Mouse (Mus musculus) limb, embryonic 11.5 days (tissue): ENCODE measurements around the gene Gpalpp1. TPM values are rescaled to one million over a fixed set of nuclear protein-coding genes. Genes with fewer than 3 reads are reported as not detected.

Experiments
- ATAC-seq: fragments of 200-750 bp; cut with Nextera tagmentation; 2 replicates; pipeline ENCODE4 v1.8.0; 2017; ENCODE audit warnings: low read depth; ENCODE audit not compliant: insufficient number of reproducible peaks, low FRiP score, low TSS enrichment
- DNase-seq: peaks from one replicate; pipeline ENCODE4 v3.0.0-alpha.2; 2015; ENCODE audit warnings: low spot score
- H3K27ac ChIP-seq: fragments of 300-500 bp; sonication (generic); replicated peaks from 2 replicates; pipeline ENCODE4 v1.5.1; 2014; ENCODE audit warnings: low read depth, mild to moderate bottlenecking, low read length
- H3K27me3 ChIP-seq: fragments of 300-500 bp; sonication (generic); 2 replicates; pipeline ENCODE4 v1.6.1; 2014; ENCODE audit warnings: mild to moderate bottlenecking, low read length, mixed read lengths; ENCODE audit not compliant: control insufficient read depth, insufficient read depth
- H3K36me3 ChIP-seq: fragments of 300-500 bp; sonication (generic); 2 replicates; pipeline ENCODE4 v1.6.1; 2014; ENCODE audit warnings: mild to moderate bottlenecking, low read length, moderate library complexity, mixed read lengths; ENCODE audit not compliant: control insufficient read depth, insufficient read depth
- H3K4me1 ChIP-seq: fragments of 300-500 bp; sonication (generic); 2 replicates; pipeline ENCODE4 v1.6.1; 2014; ENCODE audit warnings: low read length, mixed read lengths; ENCODE audit not compliant: control insufficient read depth, insufficient read depth
- H3K4me2 ChIP-seq: fragments of 300-500 bp; sonication (generic); 2 replicates; pipeline ENCODE4 v1.6.1; 2014; ENCODE audit warnings: low read depth, mild to moderate bottlenecking, moderate library complexity; ENCODE audit not compliant: severe bottlenecking
- H3K4me3 ChIP-seq: fragments of 300-500 bp; sonication (generic); 2 replicates; pipeline ENCODE4 v1.5.1; 2014; ENCODE audit warnings: low read depth, low read length
- H3K9ac ChIP-seq: fragments of 300-500 bp; sonication (generic); 2 replicates; pipeline ENCODE4 v1.6.1; 2014; ENCODE audit warnings: mild to moderate bottlenecking, low read length
- H3K9me3 ChIP-seq: fragments of 300-500 bp; sonication (generic); 2 replicates; pipeline ENCODE4 v1.6.1; 2016; ENCODE audit warnings: low read length; ENCODE audit not compliant: control insufficient read depth
- WGBS: fragments of 180-500 bp; shearing (Covaris S2); extraction: QIAGEN DNeasy Blood & Tissue Kit; methylation state at CpG from one replicate; pipeline ENCODE4 v1.1.7; 2014; 5-methylcytosine and 5-hydroxymethylcytosine counted together
- polyA plus RNA-seq: library from polyadenylated mRNA; unstranded; fragments of >200 nt; fragmentation: Nextera tagmentation; extraction: Ambion mirVana; gene quantifications from 2 replicates; pipeline ENCODE4 v1.2.1, GENCODE M21; 2014

Gene Gpalpp1
- 15.0 and 19.4 TPM in 2 replicates for polyA plus RNA-seq

DNA sequence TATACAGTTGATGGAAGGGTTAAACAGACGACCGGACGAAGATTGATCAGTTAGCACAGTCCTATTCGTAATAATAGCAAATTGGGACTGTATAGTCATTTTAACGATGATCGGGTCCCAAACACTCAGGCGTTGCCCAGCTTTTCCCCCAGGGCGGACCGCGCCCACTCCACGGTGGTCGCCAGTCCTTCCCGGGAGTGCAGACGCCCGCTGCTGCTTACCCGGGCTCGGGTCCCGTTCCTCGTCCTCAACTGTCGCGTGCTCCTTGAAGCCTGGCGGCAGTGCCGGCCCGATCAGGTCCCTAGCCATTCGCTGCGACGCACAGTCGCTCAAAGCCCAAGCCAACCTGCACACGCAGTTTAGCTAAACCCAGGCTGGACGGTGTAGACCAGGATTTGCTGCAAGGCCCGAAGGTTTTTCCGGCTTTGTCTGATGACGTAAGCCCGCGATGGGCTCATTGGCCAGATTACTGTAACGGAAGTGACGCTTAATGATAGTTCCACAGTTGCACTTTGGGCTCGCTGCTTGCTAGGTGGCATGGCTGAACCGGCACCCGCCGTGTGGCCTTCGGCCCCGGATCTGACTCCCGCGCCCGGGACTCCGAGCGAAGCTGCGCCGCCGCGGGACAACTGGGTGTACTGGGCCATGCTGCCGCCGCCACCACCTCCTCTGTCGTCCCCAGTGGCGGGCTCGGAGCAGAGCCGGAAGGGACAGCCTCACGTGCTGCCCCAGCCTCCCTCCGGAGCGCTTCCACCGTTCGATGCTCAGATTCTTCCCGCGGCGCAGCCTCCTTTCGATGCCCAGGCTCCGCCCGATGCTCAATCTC lies at the start of gene Gpalpp1, which contains the start of gene Nufip1:
TSS of gene Gpalpp1 (minus strand) at position 365 of the 826 bp plus-strand sequence.
TSS of gene Nufip1 (plus strand) at position 496 of the 826 bp plus-strand sequence.
- peak; percentile 98 for ATAC-seq
- WGBS, result under 1% methylated on average over 69 of the region's 69 CpGs
- H3K9me3 ChIP-seq, result no peaks in the 10 kb centered on the region

DNA sequence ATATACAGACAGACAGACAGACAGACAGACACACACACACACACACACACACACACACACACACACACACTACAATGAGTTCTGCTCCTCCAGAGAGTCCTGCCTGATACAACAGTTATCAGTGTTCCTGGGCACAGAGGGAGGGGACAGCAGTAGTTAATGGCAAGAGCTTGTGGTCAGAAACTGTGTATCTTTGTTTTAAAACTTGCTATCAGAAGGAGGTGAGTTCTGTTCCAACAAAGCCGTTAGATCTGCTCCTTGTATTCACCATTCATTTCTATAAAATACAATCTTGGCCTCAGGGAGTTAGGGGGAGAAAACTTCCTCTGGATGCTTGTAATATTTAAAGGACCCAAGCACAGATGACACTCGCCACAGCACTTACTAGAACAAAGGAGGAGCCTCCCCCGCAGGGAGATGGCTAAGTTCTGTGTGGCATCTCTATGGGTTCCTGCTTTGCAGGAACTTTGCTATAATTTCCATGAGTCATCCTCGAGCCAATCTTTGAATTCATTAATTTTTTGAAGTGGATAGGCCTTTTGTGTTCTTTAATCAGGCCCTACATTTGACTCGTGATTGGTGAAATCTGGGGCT lies 47.7 kb upstream of the Gpalpp1 start:
- no peaks in the 10 kb centered on the region for H3K36me3 ChIP-seq
- ATAC-seq, result no peak
- no peaks in the 10 kb centered on the region for H3K27me3 ChIP-seq
- H3K27ac ChIP-seq, result no peak overlapping the region
- H3K9me3 ChIP-seq, result no peaks in the 10 kb centered on the region
- H3K9ac ChIP-seq, result no peak overlapping the region
- H3K4me3 ChIP-seq, result no peak overlapping the region
- H3K4me1 ChIP-seq, result 0 out of 2 replicates have a peak, but pooled peaks cover 2% of the 10 kb centered on the region
- DNase-seq, result no peak
- no peak overlapping the region for H3K4me2 ChIP-seq
- WGBS, result 72% methylated on average over 5 of the region's 5 CpGs

More for the DNA sequence above, at the start of gene Gpalpp1, which contains the start of gene Nufip1:
- H3K36me3 ChIP-seq, result peaks cover 8% of the 10 kb centered on the region
- peak within 1 kb of the TSS; percentile 70 for H3K4me2 ChIP-seq
- H3K4me1 ChIP-seq, result peaks cover 7% of the 10 kb centered on the region; the same call in 1 of the 2 replicates
- H3K9ac ChIP-seq, result peak within 1 kb of the TSS; percentile 83
- no peaks in the 10 kb centered on the region for H3K27me3 ChIP-seq
- peak within 1 kb of the TSS; percentile 55; the same call in 1 of the 2 replicates for H3K27ac ChIP-seq
- DNase-seq, result peak; percentile 93
- peak within 1 kb of the TSS; percentile 97 for H3K4me3 ChIP-seq

DNA sequence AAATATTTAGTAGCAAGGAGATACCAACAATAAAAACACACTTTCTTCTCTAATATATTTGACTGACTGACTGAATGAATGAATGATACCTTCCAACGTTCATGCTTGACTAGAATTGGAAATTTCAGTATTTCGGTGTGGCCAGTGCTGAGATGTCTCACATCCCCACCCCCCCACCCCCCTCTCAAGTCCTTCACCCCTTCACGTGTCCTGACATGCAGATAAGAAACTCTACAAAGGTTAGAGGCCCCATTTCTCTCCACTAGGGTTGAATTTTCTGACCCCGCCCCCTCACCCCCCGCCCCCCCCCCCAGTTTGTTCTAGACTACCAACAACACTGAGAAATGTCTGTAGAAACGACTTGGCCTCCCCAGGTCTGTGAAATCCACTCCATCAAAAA lies 43.3 kb upstream of the Gpalpp1 start:
- 22% methylated on average over 6 of the region's 6 CpGs for WGBS
- H3K27me3 ChIP-seq, result no peaks in the 10 kb centered on the region
- H3K4me3 ChIP-seq, result no peak overlapping the region
- ATAC-seq, result no peak
- no peak overlapping the region for H3K4me2 ChIP-seq
- H3K4me1 ChIP-seq, result peaks cover 5% of the 10 kb centered on the region; the same call in 1 of the 2 replicates
- no peaks in the 10 kb centered on the region for H3K36me3 ChIP-seq
- H3K27ac ChIP-seq, result no peak overlapping the region
- no peak for DNase-seq
- H3K9ac ChIP-seq, result no peak overlapping the region
- H3K9me3 ChIP-seq, result no peaks in the 10 kb centered on the region

DNA sequence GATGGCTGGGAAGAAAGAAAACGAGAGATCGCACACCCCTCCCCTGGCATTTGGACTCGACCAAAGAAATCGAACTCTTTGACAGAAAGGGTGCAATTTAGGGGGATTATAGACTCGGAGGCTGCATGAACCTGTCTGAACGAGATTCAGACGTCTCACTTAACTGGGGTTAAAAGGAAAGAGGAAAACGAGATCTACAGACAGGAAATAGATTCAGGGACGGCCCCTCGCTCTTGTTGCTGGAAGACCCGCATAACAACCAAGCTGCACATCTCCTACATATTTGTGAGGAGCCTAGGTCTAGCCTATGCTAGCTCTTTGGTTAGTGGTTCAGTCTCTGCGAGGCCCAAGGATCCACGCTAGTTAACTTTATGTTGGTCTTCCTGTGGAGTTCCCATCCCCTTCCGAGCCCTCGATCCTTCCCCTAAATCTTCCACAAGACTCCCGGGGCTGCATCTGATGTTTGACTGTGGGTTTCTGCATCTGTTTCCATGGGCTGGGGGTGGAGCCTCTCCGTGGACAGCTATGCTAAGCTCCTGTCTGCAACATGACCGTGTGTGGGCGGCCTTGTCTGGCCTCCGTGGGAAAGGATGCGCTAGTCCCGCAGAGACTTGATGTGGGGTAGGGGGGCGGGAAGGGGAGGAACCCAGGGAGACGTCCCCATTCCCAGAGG lies 42.6 kb upstream of the Gpalpp1 start:
- Histone ChIP-seq H3K4me3 (peak overlapping the region; percentile 71), H3K9me3 (no peaks in the 10 kb centered on the region), H3K27me3 (no peaks in the 10 kb centered on the region), H3K4me2 (peak overlapping the region; percentile 54), H3K9ac (peak overlapping the region; percentile 47), H3K36me3 (no peaks in the 10 kb centered on the region), H3K4me1 (peaks cover 5% of the 10 kb centered on the region; the same call in 1 of the 2 replicates), H3K27ac (0 out of 2 replicates have a peak overlapping the region, but pooled peaks have one; percentile 42)
- WGBS, result 2% methylated on average over 24 of the region's 24 CpGs
- ATAC-seq (no peak), DNase-seq (peak; percentile 55)

- under 1% methylated on average over 41 of the region's 41 CpGs for WGBS
- H3K36me3 ChIP-seq, result no peaks in the 10 kb centered on the region
- no peaks in the 10 kb centered on the region for H3K9me3 ChIP-seq
- peaks cover 5% of the 10 kb centered on the region; the same call in 1 of the 2 replicates for H3K4me1 ChIP-seq
- peak overlapping the region; percentile 94 for H3K27ac ChIP-seq
- peak overlapping the region; percentile 54 for H3K4me2 ChIP-seq
- no peaks in the 10 kb centered on the region for H3K27me3 ChIP-seq
- peak; percentile 97 for DNase-seq
- ATAC-seq, result peak; percentile 93
- peak overlapping the region; percentile 71 for H3K4me3 ChIP-seq
- H3K9ac ChIP-seq, result peak overlapping the region; percentile 92
Measured at GRCm38 (mm10) chr14:76152162-76153002, 41.8 kb upstream of the Gpalpp1 start.

GRCm38 (mm10) chr14:76151820-76152161 lies 41.2 kb upstream of the Gpalpp1 start:
- Histone ChIP-seq H3K27ac (peak overlapping the region; percentile 94), H3K4me2 (peak overlapping the region; percentile 54), H3K27me3 (no peaks in the 10 kb centered on the region), H3K9me3 (no peaks in the 10 kb centered on the region), H3K36me3 (no peaks in the 10 kb centered on the region), H3K4me1 (peaks cover 5% of the 10 kb centered on the region; the same call in 1 of the 2 replicates), H3K4me3 (peak overlapping the region; percentile 71), H3K9ac (peak overlapping the region; percentile 92)
- ATAC-seq (peak; percentile 31; the same call in 1 of the 2 replicates), DNase-seq (no peak)
- 0% methylated on average over 10 of the region's 10 CpGs for WGBS

DNA sequence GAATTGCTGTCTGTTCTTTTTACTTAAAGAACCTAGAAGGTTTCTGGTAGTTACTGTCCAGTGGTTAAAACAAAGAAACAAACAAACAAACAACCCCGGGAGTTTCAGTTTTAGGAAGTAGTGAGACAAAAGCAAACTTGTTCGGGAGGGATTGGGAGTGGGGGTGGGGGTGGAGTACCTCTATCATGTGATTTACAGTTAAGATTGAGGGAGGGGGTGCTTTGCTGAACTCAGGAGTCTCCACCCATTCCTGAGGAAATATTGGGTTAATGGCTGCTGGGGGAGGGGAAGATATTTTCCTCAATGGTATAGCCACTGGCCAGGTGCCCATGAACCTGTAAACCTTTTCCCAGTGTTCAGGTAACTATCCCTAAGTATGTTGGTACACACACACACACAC lies 40.5 kb upstream of the Gpalpp1 start:
- WGBS, result 83% methylated on average over 2 of the region's 2 CpGs
- H3K4me1 ChIP-seq, result peaks cover 5% of the 10 kb centered on the region; the same call in 1 of the 2 replicates

More for the DNA sequence above, 40.5 kb upstream of the Gpalpp1 start:
- Histone ChIP-seq H3K4me2 (no peak overlapping the region), H3K27me3 (no peaks in the 10 kb centered on the region), H3K36me3 (no peaks in the 10 kb centered on the region), H3K4me3 (no peak overlapping the region), H3K9ac (no peak overlapping the region), H3K9me3 (no peaks in the 10 kb centered on the region), H3K27ac (no peak overlapping the region)
- DNase-seq (no peak), ATAC-seq (no peak)
